Mouse (Mus musculus) T-helper 2 cell (primary cell): ENCODE results near the gene Gm10228.
"Not testable (repeated sequence)": the region's sequence is repeated elsewhere in the genome, so short reads cannot be mapped to it uniquely, and the experiment has no call there.

Source experiments
- in situ Hi-C: fragments of 300-600 bp; cut with MboI, MseI; formaldehyde crosslinking; loops from one replicate; pipeline ENCODE4 v1.15.1; 2025; ENCODE audit warnings: high pct_unique_total_duplicates

Gm10228 gene

DNA sequence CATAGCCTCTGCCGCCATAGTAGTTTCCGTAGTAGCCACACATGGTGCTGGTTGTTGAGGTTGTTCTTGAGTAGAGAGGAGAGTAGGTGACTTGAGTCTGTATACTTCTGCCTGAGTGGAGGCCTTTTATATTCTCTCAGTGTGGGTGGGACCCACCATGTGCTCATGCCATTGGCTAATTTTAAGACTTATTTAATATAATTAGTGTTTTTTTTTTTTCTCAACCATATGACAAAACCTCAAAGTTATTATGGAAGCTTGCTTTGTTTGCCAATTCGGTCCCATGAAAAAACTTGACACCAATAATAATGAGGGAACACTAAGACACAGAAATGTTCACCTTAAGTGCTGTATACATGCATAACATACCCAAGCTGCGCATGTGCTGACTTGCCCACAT lies at the start of gene Gm10228:
Gene Gm10228, minus strand, starts transcription at position 101 of the 400 bp plus-strand sequence.
- in situ Hi-C loops: not testable (repeated sequence)

DNA sequence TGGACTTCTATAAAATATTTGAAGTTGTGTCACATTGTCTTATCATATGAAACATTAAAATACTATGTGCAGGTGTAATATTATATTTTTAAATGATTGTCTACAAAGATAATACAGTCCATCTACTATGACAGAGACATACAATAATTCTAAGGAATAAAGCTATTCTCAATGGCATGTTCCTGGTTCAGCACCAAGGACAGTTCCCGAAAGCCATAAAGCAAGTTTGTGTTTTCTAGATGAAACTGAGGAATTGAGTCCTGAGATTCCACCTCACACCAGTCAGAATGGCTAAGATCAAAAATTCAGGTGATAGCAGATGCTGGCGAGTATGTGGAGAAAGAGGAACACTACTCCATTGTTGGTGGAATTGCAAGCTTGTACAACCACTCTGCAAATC lies 29.8 kb upstream of the Gm10228 start:
- in situ Hi-C loops: not testable (repeated sequence)

DNA sequence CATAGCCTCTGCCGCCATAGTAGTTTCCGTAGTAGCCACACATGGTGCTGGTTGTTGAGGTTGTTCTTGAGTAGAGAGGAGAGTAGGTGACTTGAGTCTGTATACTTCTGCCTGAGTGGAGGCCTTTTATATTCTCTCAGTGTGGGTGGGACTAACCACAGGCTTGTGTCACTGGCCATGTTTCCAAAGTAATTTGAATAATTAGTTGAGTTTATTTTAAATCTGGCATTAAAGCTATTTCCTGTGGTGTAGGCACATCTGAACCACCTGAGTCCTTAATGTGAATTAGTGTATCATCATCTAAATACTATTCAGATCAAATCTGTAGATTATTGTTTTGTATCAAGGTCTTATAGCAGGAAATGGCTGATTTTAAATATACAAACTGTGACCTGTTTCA lies 22.6 kb upstream of the Gm10228 start, which contains the start of gene 1110025L11Rik:
Gene 1110025L11Rik, minus strand, starts transcription at position 101 of the 400 bp plus-strand sequence.
- in situ Hi-C loops: loop anchor here (5.0 kb wide), 1 partner anchor 37 kb away; no protein-coding TSS in a partner anchor

DNA sequence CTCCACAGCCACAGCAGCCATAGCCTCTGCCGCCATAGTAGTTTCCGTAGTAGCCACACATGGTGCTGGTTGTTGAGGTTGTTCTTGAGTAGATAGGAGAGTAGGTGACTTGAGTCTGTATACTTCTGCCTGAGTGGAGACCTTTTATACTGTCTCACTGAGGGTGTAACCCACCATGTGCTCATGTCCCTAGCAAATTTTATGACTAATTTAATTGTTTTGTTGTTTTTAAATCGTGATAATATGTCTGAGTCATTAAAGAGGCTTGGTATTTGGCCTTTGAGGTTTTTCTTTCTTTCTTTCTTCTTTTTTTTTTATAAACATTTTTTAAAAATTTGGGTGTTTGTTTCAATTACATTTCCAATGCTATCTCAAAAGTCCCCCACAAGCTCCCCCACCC lies 6.5 kb upstream of the Gm10228 start, which contains the start of gene Krtap6-5:
Gene Krtap6-5, minus strand, starts transcription at position 101 of the 400 bp plus-strand sequence.
- in situ Hi-C loops: no loop called here

DNA sequence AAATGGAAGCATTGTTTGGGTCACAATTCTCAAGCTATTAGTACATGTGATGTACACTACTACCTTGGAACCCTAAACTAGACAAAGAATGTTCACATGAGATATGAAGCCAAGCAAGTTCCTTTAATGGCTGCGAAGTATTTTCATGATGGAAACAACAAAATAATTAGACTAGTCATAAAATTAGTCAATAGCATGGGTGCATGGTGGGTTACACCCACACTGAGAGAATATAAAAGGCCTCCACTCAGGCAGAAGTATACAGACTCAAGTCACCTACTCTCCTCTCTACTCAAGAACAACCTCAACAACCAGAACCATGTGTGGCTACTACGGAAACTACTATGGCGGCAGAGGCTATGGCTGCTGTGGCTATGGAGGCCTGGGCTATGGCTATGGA lies 9.9 kb downstream of the Gm10228 start, which contains the start of gene Krtap6-1:
Gene Krtap6-1, plus strand, starts transcription at position 301 of the 400 bp plus-strand sequence.
- in situ Hi-C loops: not testable (repeated sequence)

DNA sequence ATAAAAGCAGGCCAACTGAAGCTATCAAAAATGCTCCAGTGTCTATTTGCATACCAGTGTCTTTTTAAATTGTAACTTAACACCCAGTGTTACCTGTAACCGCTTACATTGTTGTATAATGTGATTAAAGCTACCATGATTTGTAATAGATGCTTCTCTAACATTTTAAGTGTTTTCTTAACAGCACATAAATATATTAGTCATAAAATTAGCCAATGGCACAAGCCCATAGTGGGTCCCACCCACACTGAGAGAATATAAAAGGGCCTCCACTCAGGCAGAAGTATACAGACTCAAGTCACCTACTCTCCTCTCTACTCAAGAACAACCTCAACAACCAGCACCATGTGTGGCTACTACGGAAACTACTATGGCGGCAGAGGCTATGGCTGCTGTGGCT lies 26.3 kb downstream of the Gm10228 start, which contains the start of gene Gm10229:
Gene Gm10229, plus strand, starts transcription at position 301 of the 400 bp plus-strand sequence.
- in situ Hi-C loops: not testable (repeated sequence)

DNA sequence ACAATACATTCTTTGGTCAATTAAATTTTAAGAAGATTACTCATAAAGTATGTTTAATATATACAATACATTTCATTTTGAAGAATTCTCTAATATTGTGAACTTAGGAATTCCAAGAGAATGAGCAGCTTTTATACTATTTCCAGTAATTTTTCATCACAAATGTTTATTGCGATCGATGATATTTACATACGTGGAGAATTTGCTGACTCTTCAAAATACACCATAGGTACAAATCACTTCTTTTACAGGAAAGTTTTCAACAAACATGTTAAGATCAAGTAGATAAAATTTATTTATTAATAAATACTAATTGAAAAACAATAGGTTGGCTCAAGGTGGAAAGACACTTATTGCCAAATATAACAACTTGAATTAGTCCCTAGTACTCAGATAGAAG lies 27.3 kb downstream of the Gm10228 start:
- in situ Hi-C loops: no loop called here

DNA sequence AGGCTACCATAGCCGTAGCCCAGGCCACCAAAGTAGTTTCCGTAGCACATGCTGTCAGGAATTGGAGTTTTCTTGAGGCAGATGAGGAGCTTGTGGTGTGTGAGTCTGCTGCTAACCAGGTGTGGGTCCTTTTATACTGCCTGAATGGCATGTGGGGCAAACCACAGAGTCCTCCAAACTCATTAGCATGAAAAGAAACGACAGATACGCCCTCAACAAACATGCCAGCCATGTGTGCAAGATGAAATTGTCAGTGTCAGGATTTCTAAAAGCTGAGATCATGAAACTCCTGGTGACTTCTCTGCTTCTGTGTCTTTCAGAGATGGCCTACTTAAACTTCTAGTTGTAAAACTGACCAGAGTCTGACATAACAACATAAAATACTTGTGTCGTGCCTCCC lies 30.6 kb downstream of the Gm10228 start, which contains the start of gene Krtap22-2:
Gene Krtap22-2, minus strand, starts transcription at position 101 of the 400 bp plus-strand sequence.
- in situ Hi-C loops: no loop called here
